Mouse (Mus musculus): ENCODE measurements at regions not wholly inside any gene's neighbourhood (a gene's known extent, or its start where the extent isn't known, plus 50 kb on each side); places are given as distances from the start of the nearest gene placed in this dataset.

- DNase-seq = no peak
- Histone ChIP-seq H3K36me3 (ENCODE audit: control insufficient read depth, insufficient read depth, low read length) (no peaks in the 10 kb centered on the region), H3K9ac (ENCODE audit: low read depth, low read length) (no peak overlapping the region), H3K79me2 (replicated peaks; ENCODE audit: control insufficient read depth, insufficient read depth, low read length) (no peaks in the 10 kb centered on the region), H3K27me3 (ENCODE audit: control insufficient read depth, insufficient read depth, low read length) (no peaks in the 10 kb centered on the region), H3K4me1 (ENCODE audit: control insufficient read depth, insufficient read depth, low read length) (no peaks in the 10 kb centered on the region), H3K27ac (no peak overlapping the region), H3K4me3 (no peak overlapping the region)
- intact Hi-C loops (cut with DNase I) = no loop called here
- no peak for TF ChIP-seq POLR2A (IDR thresholded peaks at IDR 0.05; ENCODE audit: insufficient read depth, low read depth, low read length)
- no peak for TF ChIP-seq EP300 (IDR thresholded peaks at IDR 0.05; ENCODE audit: insufficient read depth, low read depth, low read length)
- TF ChIP-seq CTCF (IDR thresholded peaks at IDR 0.05) = no peak
- WGBS = 69% methylated on average over 3 of the region's 3 CpGs
Measured at GRCm38 (mm10) chr11:26826194-26826593, 232.4 kb upstream of the Vrk2 start.

GRCm38 (mm10) chr11:26824080-26824727 lies 230.4 kb upstream of the Vrk2 start:
- no peak for DNase-seq
- Histone ChIP-seq H3K27me3 (ENCODE audit: control insufficient read depth, insufficient read depth, low read length) (no peaks in the 10 kb centered on the region), H3K9ac (ENCODE audit: low read depth, low read length) (no peak overlapping the region), H3K4me1 (ENCODE audit: control insufficient read depth, insufficient read depth, low read length) (no peaks in the 10 kb centered on the region), H3K36me3 (ENCODE audit: control insufficient read depth, insufficient read depth, low read length) (no peaks in the 10 kb centered on the region), H3K27ac (no peak overlapping the region), H3K4me3 (no peak overlapping the region), H3K79me2 (replicated peaks; ENCODE audit: control insufficient read depth, insufficient read depth, low read length) (no peaks in the 10 kb centered on the region)
- TF ChIP-seq POLR2A (IDR thresholded peaks at IDR 0.05; ENCODE audit: insufficient read depth, low read depth, low read length) (no peak), CTCF (IDR thresholded peaks at IDR 0.05) (no peak), EP300 (IDR thresholded peaks at IDR 0.05; ENCODE audit: insufficient read depth, low read depth, low read length) (no peak)
- intact Hi-C loops (cut with DNase I) = no loop called here
- 65% methylated on average over 8 of the region's 8 CpGs for WGBS

- Histone ChIP-seq H3K4me3 (no peak overlapping the region), H3K9ac (ENCODE audit: low read depth, low read length) (no peak overlapping the region), H3K79me2 (replicated peaks; ENCODE audit: control insufficient read depth, insufficient read depth, low read length) (no peaks in the 10 kb centered on the region), H3K27me3 (ENCODE audit: control insufficient read depth, insufficient read depth, low read length) (no peaks in the 10 kb centered on the region), H3K4me1 (ENCODE audit: control insufficient read depth, insufficient read depth, low read length) (no peaks in the 10 kb centered on the region), H3K36me3 (ENCODE audit: control insufficient read depth, insufficient read depth, low read length) (no peaks in the 10 kb centered on the region), H3K27ac (no peak overlapping the region)
- TF ChIP-seq EP300 (IDR thresholded peaks at IDR 0.05; ENCODE audit: insufficient read depth, low read depth, low read length) = no peak
- no peak for TF ChIP-seq POLR2A (IDR thresholded peaks at IDR 0.05; ENCODE audit: insufficient read depth, low read depth, low read length)
- TF ChIP-seq CTCF (IDR thresholded peaks at IDR 0.05) = no peak
- intact Hi-C loops (cut with DNase I) = no loop called here
- 38% methylated on average over 1 of the region's 1 CpGs for WGBS
- DNase-seq = no peak
Measured at GRCm38 (mm10) chr11:26821091-26821490, 227.3 kb upstream of the Vrk2 start.

- Histone ChIP-seq H3K27me3 (ENCODE audit: control insufficient read depth, insufficient read depth, low read length) (no peaks in the 10 kb centered on the region), H3K36me3 (ENCODE audit: control insufficient read depth, insufficient read depth, low read length) (no peaks in the 10 kb centered on the region), H3K79me2 (replicated peaks; ENCODE audit: control insufficient read depth, insufficient read depth, low read length) (no peaks in the 10 kb centered on the region), H3K4me1 (ENCODE audit: control insufficient read depth, insufficient read depth, low read length) (no peaks in the 10 kb centered on the region), H3K9ac (ENCODE audit: low read depth, low read length) (no peak overlapping the region), H3K4me3 (no peak overlapping the region), H3K27ac (no peak overlapping the region)
- no peak for DNase-seq
- intact Hi-C loops (cut with DNase I) = no loop called here
- TF ChIP-seq EP300 (IDR thresholded peaks at IDR 0.05; ENCODE audit: insufficient read depth, low read depth, low read length) (no peak), POLR2A (IDR thresholded peaks at IDR 0.05; ENCODE audit: insufficient read depth, low read depth, low read length) (no peak), CTCF (IDR thresholded peaks at IDR 0.05) (no peak)
Measured at GRCm38 (mm10) chr11:26817316-26817715, 223.5 kb upstream of the Vrk2 start.

GRCm38 (mm10) chr11:26815104-26815503 lies 221.3 kb upstream of the Vrk2 start:
- WGBS = 81% methylated on average over 8 of the region's 8 CpGs

GRCm38 (mm10) chr11:26814601-26815000 lies 220.8 kb upstream of the Vrk2 start:
- no peaks in the 10 kb centered on the region for H3K27me3 ChIP-seq (ENCODE audit: control insufficient read depth, insufficient read depth, low read length)
- no peak for DNase-seq
- H3K9ac ChIP-seq (ENCODE audit: low read depth, low read length) = no peak overlapping the region
- no peaks in the 10 kb centered on the region for H3K36me3 ChIP-seq (ENCODE audit: control insufficient read depth, insufficient read depth, low read length)
- WGBS = 81% methylated on average over 3 of the region's 3 CpGs
- no peaks in the 10 kb centered on the region for H3K4me1 ChIP-seq (ENCODE audit: control insufficient read depth, insufficient read depth, low read length)
- TF ChIP-seq EP300 (IDR thresholded peaks at IDR 0.05; ENCODE audit: insufficient read depth, low read depth, low read length) (no peak), CTCF (IDR thresholded peaks at IDR 0.05) (no peak), POLR2A (IDR thresholded peaks at IDR 0.05; ENCODE audit: insufficient read depth, low read depth, low read length) (no peak)
- no peaks in the 10 kb centered on the region for H3K79me2 ChIP-seq (replicated peaks; ENCODE audit: control insufficient read depth, insufficient read depth, low read length)
- intact Hi-C loops (cut with DNase I) = no loop called here
- H3K4me3 ChIP-seq = no peak overlapping the region
- H3K27ac ChIP-seq = no peak overlapping the region

More at GRCm38 (mm10) chr11:26815104-26815503, 221.3 kb upstream of the Vrk2 start:
- Histone ChIP-seq H3K4me3 (no peak overlapping the region), H3K27me3 (ENCODE audit: control insufficient read depth, insufficient read depth, low read length) (no peaks in the 10 kb centered on the region), H3K4me1 (ENCODE audit: control insufficient read depth, insufficient read depth, low read length) (no peaks in the 10 kb centered on the region), H3K27ac (no peak overlapping the region), H3K79me2 (replicated peaks; ENCODE audit: control insufficient read depth, insufficient read depth, low read length) (no peaks in the 10 kb centered on the region), H3K9ac (ENCODE audit: low read depth, low read length) (no peak overlapping the region), H3K36me3 (ENCODE audit: control insufficient read depth, insufficient read depth, low read length) (no peaks in the 10 kb centered on the region)
- no peak for DNase-seq
- TF ChIP-seq CTCF (IDR thresholded peaks at IDR 0.05) = no peak
- TF ChIP-seq EP300 (IDR thresholded peaks at IDR 0.05; ENCODE audit: insufficient read depth, low read depth, low read length) = no peak
- TF ChIP-seq POLR2A (IDR thresholded peaks at IDR 0.05; ENCODE audit: insufficient read depth, low read depth, low read length) = no peak
- intact Hi-C loops (cut with DNase I) = no loop called here
